Mouse (Mus musculus): Measurements from ENCODE around the gene Slc39a1. TPM values are rescaled to one million over a fixed set of nuclear protein-coding genes. Genes with fewer than 3 reads are reported as not detected.
"Not testable (repeated sequence)": the region's sequence is repeated elsewhere in the genome, so short reads cannot be mapped to it uniquely, and the experiment has no call there.

Slc39a1 gene
- total RNA-seq, 2 experiments from 2014 or later, result 82.5 to 90.4 TPM

DNA sequence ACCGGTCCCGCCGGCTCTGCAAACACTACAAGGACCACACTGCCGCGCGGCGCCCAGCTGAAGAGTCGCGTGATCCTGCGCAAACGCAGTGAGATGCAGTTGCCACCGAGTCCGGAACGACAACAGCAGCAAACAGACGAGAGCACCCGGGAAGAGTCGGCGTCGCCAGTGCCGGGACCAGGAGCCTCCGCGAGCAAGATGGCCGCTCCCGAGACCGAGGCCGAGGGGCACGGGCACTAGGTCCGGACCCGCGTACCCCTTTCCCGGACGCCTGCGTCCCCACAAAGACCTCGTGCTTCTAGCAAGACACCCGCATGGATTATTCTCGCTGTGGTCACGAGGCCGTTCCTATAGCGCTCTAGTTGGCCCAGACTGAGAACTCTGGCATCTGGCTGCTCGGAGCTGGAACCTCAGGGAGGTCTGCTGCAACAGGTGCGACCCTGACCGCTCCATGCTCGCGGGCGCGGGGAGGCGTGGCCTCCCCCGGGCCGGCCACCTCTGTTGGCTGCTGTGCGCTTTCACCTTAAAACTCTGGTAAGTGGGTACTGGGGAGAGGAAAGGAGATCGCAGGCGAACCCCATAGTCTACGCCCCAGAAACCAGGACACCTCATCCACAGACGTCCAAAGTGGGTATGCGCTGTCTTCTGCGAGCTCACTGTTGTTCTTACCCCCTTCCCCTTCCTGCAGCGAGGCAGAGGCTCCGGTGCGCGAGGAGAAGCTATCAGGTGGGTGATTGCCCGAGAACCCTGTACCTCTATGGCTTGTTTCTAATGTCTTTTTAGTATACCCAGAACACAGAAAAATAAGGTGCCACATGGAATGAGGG is 16.3 kb upstream of the Slc39a1 start, which contains the start of gene Jtb:
Gene Jtb (plus strand): TSS at position 91 of the 827 bp plus-strand sequence.
- peak; percentile 88 to 89 for DNase-seq
- intact Hi-C loops (cut with DNase I), result no loop called here

- DNase-seq, result no peak
- intact Hi-C loops (cut with DNase I), result no loop called here
Measured at GRCm38 (mm10) chr3:90241251-90241650, 6.7 kb upstream of the Slc39a1 start.

DNA sequence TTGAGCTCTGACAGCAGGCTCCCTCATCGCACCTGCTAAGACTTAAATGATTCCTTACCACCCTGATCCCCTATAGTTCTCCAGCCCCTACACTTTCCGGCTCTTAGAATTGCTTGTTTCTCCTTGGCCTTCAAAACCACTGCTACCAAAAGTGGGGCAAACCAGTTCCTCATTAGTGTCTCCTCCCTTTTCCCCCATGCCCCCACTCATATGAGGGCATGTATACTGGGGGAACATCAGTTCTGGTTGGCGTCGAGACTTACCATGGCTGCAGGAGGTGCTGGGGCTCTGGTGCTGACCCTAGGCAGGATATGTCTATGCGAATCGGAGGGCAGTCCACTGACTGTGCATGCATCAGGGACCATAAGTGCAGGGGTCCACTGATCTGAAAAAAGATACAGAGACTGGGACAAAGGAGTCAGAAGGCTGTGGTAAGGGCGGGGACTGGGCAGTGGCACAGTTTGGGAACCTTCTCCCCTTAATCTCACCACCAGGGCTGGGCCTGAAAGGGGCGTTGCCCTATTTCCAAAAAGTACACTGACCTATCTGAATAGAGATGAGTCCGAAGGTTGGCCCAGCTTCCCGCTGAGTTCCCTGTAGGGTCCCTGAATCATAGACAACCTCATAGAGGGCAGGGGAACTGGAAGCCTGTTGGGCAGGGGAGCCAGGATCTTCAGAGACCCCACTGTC is 6.2 kb upstream of the Slc39a1 start:
- intact Hi-C loops (cut with DNase I), result no loop called here
- DNase-seq, result no peak

GRCm38 (mm10) chr3:90242984-90243775 is 4.8 kb upstream of the Slc39a1 start, which contains the start of gene Creb3l4:
TSS of gene Creb3l4 (minus strand) at chr3:90243512.
- intact Hi-C loops (cut with DNase I), result no loop called here
- peak; percentile 44 for DNase-seq

DNA sequence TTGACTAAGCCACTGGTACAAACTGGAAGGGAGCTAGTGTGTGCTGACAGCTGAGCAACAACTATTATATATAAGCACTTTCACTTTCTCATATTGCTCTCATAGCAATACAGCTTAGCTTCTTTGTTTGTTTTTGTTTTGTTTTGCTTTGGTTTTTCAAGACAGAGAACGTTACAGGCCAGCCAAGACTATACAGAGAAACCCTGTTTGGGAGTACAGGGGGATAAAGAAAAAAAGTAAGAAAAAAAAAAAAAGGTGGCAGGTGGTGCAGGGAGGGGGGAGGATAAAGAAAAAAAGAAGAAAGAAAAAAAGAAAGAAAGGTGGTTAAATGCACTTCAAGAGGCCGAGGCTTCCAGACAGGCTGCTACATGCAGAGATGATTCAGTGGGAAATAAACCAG is 2.6 kb upstream of the Slc39a1 start:
- DNase-seq, result no peak
- intact Hi-C loops (cut with DNase I), result no loop called here

DNA sequence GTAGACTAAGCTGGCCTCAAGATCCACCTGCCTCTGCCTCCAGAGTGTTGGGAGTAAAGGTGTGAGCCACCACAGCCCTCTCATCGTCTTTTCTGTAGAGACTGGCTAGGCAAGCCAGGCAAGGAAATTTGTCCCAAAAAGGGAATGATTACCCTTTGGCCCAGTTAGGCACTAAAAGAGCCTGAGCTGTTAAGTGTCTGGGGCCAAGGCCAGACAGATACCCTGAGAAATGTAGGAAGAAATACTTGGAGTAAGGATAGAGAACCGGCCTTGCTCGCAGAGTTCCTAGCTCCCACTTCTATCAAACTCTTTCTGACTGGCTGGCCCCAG is 377 bp upstream of the Slc39a1 start:
- intact Hi-C loops (cut with DNase I), result no loop called here
- DNase-seq, result no peak

GRCm38 (mm10) chr3:90248746-90249100 is 751 bp downstream of the Slc39a1 start:
- DNase-seq, result peak; percentile 40 to 66
- intact Hi-C loops (cut with DNase I), result no loop called here

DNA sequence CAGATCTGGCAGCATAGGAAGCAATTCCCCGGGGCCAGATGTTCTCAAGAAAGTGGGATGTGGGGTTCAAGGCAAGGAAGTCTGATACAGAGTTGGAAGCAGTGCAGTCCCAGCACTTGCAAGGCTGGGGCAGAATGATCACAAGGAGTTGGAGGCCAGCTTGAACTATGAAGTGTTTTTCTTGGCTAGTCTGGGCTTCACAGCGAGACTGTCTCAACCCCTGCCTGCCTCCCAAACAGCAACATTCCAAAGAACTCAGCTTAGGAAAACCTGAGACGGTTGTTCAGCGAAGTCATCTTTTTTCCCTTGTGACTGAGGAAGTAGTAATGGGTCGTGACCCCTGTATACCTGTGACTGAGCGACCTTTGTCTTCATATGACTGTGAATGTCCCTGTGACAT is 2.8 kb downstream of the Slc39a1 start:
- intact Hi-C loops (cut with DNase I), result loop anchor here (10.0 kb wide), 1 partner anchor 1696 kb away; the partner anchor contains the start of genes Lamtor2 and Ubqln4
- no peak for DNase-seq

DNA sequence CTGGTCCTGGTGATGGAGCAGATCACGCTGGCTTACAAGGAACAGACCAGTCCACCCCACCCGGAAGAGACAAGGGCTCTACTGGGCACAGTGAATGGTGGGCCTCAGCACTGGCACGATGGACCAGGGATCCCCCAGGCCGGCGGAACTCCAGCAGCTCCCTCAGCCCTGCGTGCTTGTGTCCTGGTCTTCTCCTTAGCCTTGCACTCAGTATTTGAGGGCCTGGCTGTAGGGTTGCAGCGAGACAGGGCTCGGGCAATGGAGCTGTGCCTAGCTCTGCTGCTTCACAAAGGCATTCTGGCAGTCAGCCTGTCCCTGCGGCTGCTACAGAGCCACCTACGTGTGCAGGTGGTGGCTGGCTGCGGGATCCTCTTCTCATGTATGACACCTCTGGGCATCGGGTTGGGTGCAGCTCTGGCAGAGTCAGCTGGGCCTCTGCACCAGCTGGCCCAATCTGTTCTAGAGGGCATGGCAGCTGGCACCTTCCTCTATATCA is 3.8 kb downstream of the Slc39a1 start:
- not testable (repeated sequence) for DNase-seq

GRCm38 (mm10) chr3:90252659-90253058 is 4.7 kb downstream of the Slc39a1 start:
- not testable (repeated sequence) for DNase-seq
- intact Hi-C loops (cut with DNase I), result loop anchor here (10.0 kb wide), 1 partner anchor 1698 kb away; the partner anchor contains the start of genes Lamtor2 and Ubqln4

More for the DNA sequence above, 3.8 kb downstream of the Slc39a1 start:
- intact Hi-C loops (cut with DNase I), result loop anchor here (10.0 kb wide), 1 partner anchor 1697 kb away; the partner anchor contains the start of genes Lamtor2 and Ubqln4

GRCm38 (mm10) chr3:90253174-90253573 is 5.2 kb downstream of the Slc39a1 start:
- intact Hi-C loops (cut with DNase I), result loop anchor here (10.0 kb wide), 1 partner anchor 1698 kb away; the partner anchor contains the start of genes Lamtor2 and Ubqln4
- not testable (repeated sequence) for DNase-seq

DNA sequence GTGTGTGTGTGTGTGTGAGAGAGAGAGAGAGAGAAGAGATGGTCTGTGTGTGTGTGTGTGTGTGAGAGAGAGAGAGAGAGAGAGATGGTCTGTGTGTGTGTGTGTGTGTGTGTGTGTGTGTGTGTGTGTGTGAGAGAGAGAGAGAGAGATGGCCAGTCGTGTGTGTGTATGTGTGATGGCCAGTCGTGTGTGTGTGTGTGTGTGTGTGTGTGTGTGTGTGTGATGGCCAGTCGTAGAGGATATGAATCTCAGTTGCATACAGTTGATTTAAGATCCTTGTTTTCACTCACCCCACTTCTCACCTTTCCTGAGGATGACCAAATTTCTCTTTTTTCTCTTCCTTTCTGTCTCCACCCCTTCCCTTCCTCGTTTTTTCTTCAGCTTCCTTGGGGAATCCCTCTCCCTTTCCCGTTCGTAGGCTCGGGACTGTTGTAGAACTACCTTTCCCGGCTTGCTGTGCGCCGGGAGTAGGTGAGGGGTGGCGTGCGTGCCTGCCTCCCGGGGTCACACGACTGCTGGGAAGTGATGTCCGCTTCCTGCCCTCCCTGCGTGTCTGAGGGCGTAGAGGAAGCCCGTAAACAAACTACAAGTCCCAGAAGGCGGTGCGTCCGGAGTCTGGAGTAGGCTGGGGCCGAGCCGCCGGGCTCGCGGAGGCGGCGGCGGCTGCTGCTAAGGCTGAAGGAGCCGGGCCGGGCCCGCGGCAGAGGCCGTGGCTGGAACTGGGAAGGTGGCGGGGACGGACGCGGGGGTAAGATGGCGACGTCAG is 5.9 kb downstream of the Slc39a1 start, which contains the start of gene Crtc2:
Gene Crtc2 (plus strand): TSS at position 511 of the 766 bp plus-strand sequence.
- DNase-seq, result peak; percentile 90 to 91
- intact Hi-C loops (cut with DNase I), result loop anchor here (2.0 to 10.0 kb wide), 2 partner anchors 33 to 1699 kb away; partner anchors contain the start of genes Lamtor2 and Ubqln4

- DNase-seq, result no peak
- intact Hi-C loops (cut with DNase I), result loop anchor here (2.0 to 10.0 kb wide), 2 partner anchors 34 to 1700 kb away; partner anchors contain the start of genes Lamtor2 and Ubqln4
Measured at GRCm38 (mm10) chr3:90254419-90255193, 6.6 kb downstream of the Slc39a1 start.

- intact Hi-C loops (cut with DNase I), result loop anchor here (2.0 to 10.0 kb wide), 2 partner anchors 34 to 1700 kb away; partner anchors contain the start of genes Lamtor2 and Ubqln4
- DNase-seq, result no peak
Measured at GRCm38 (mm10) chr3:90255194-90255565, 7.2 kb downstream of the Slc39a1 start.

DNA sequence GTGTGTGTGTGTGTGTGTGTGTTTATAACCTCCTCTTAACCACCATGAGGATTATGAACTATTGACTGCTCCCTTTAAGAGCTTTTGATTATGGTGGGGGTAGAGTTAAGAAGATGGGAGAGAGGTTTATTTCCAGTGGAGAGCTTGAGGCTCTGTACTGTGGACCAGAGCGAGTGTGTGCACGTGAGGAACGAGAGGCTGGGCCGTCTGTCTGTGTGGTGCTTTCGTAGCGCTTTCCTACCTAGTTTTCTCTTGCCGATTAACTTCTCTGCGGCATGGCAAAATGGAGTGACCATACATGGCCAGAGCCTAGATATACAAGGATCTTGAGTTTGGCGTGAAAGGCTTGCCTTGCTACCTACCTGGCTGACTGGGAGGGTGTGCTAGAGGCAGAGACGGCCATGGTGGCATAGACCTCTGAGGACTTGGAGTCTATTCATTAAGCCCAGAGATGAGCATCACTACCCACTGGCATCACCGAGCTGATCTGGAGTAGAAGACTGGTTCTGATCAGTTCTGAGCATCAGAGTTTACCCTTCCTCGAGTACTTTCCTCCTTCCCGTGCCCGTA is 7.9 kb downstream of the Slc39a1 start:
- DNase-seq, result no peak
- intact Hi-C loops (cut with DNase I), result loop anchor here (2.0 to 10.0 kb wide), 2 partner anchors 35 to 1701 kb away; partner anchors contain the start of genes Lamtor2 and Ubqln4

DNA sequence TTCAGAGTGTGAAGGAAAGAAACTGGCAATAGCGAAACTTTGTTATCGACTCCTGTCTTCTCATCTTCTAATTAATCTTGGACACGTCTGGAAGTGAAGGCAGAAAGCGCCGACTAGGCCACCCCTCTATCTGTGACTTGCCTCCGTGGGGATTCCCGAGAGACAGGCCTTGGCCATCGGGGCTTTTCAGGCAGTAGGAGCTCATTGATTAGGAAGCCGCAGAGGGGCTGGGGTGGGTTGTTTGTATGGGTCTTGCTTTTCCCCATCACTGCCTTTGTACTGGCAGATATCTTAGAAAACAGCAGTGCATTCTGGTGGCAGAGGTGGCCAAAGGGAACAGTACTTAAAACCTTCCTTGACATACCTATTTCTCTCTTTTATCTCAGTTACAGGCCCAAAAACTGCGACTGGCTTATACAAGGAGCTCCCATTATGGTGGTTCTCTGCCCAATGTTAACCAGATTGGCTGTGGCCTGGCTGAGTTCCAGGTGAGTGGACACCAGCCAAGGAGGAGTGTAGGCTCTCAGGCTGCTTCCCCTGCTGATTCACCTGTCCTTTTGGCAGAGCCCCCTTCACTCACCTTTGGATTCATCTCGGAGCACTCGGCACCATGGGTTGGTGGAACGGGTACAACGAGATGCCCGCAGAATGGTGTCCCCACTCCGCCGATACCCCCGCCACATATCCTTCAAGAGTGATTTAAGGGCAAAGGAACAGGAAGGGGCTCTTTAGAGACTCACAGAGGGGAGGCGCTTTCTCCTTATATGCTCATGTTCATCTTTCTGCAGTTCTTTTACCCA is 9.0 kb downstream of the Slc39a1 start:
- no peak for DNase-seq
- intact Hi-C loops (cut with DNase I), result loop anchor here (10.0 kb wide), 1 partner anchor 1702 kb away; the partner anchor contains the start of genes Lamtor2 and Ubqln4

GRCm38 (mm10) chr3:90258521-90258920 is 10.5 kb downstream of the Slc39a1 start:
- intact Hi-C loops (cut with DNase I), result loop anchor here (10.0 kb wide), 1 partner anchor 1704 kb away; the partner anchor contains the start of genes Lamtor2 and Ubqln4
- DNase-seq, result no peak

Data from heart, postnatal 36 days (tissue).